Mouse (Mus musculus) C2C12 (cell line): ENCODE data around the gene Nav2. TPM values are rescaled to one million over a fixed set of nuclear protein-coding genes. Genes with fewer than 3 reads are reported as not detected.

ENCODE experiments used
- H3K27me3 ChIP-seq: one replicate; pipeline ENCODE4 v1.6.1; 2011; ENCODE audit not compliant: control insufficient read depth, insufficient read depth, insufficient read length
- H3K36me3 ChIP-seq: one replicate; pipeline ENCODE4 v1.6.1; 2011; ENCODE audit not compliant: control insufficient read depth, insufficient read depth
- H3K4me3 ChIP-seq: one replicate; pipeline ENCODE4 v1.5.1; 2011; ENCODE audit warnings: mild to moderate bottlenecking, control low read depth; ENCODE audit not compliant: poor library complexity, insufficient read depth, severe bottlenecking
- H3K79me2 ChIP-seq: one replicate; pipeline ENCODE4 v1.6.1; 2011; ENCODE audit not compliant: control insufficient read depth, insufficient read depth
- H3K79me3 ChIP-seq: one replicate; pipeline ENCODE4 v1.6.1; 2011; ENCODE audit warnings: low read depth, control low read depth
- H3ac ChIP-seq: one replicate; pipeline ENCODE3; 2011; ENCODE audit warnings: low read depth; ENCODE audit not compliant: control insufficient read depth, insufficient read length
- CEBPB ChIP-seq: IDR thresholded peaks from one replicate; pipeline ENCODE4 v1.6.1; 2011; ENCODE audit warnings: low read depth, mild to moderate bottlenecking, control low read depth, moderate library complexity
- CTCF ChIP-seq: IDR thresholded peaks from one replicate; pipeline ENCODE4 v1.5.1; 2011; ENCODE audit not compliant: control insufficient read depth, insufficient read depth, insufficient read length
- FOSL1 ChIP-seq: IDR thresholded peaks from one replicate; pipeline ENCODE4 v1.8.0; 2011; ENCODE audit warnings: mild to moderate bottlenecking, low read length; ENCODE audit not compliant: poor library complexity, insufficient read depth, severe bottlenecking
- MAX ChIP-seq: IDR thresholded peaks from one replicate; pipeline ENCODE4 v1.6.1; 2011; ENCODE audit warnings: mild to moderate bottlenecking, control low read depth
- MYOD1 ChIP-seq: IDR thresholded peaks from one replicate; pipeline ENCODE4 v1.6.1; 2011; ENCODE audit warnings: low read depth; ENCODE audit not compliant: control insufficient read depth, insufficient read length
- MYOG ChIP-seq: IDR thresholded peaks from one replicate; pipeline ENCODE4 v1.6.1; 2011; ENCODE audit not compliant: control insufficient read depth, insufficient read length; ENCODE audit errors: extremely low read depth
- USF1 ChIP-seq: IDR thresholded peaks from one replicate; pipeline ENCODE4 v1.6.1; 2011; ENCODE audit warnings: low read depth, mild to moderate bottlenecking, control low read depth, moderate library complexity
- polyA plus RNA-seq: library from polyadenylated mRNA; unstranded; fragments of >200 nt; fragmentation: generic; extraction: Trizol; gene quantifications from one replicate; pipeline ENCODE4 v1.2.1, GENCODE M21; 2012; ENCODE audit warnings: missing spikeins

Gene Nav2
- polyA plus RNA-seq, 1 experiment: 4.7 TPM

- no peak for TF ChIP-seq FOSL1
- TF ChIP-seq USF1: no peak
- no peak for TF ChIP-seq MYOG
- no peak for TF ChIP-seq CTCF
- no peak for TF ChIP-seq CEBPB
- no peak for TF ChIP-seq MAX
- no peak for TF ChIP-seq MYOD1
- H3K4me3 ChIP-seq: no peak overlapping the region
- H3ac ChIP-seq: no peak overlapping the region
- H3K79me2 ChIP-seq: peaks cover 21% of the 10 kb centered on the region
- H3K36me3 ChIP-seq: no peaks in the 10 kb centered on the region
- no peaks in the 10 kb centered on the region for H3K27me3 ChIP-seq
- peaks cover 5% of the 10 kb centered on the region for H3K79me3 ChIP-seq
Measured at GRCm38 (mm10) chr7:49337710-49338109, 429.2 kb downstream of the Nav2 start.

GRCm38 (mm10) chr7:49339953-49340352 lies 431.4 kb downstream of the Nav2 start:
- Histone ChIP-seq H3K27me3 (no peaks in the 10 kb centered on the region), H3K79me3 (peaks cover 5% of the 10 kb centered on the region), H3K36me3 (no peaks in the 10 kb centered on the region), H3K79me2 (peaks cover 26% of the 10 kb centered on the region), H3K4me3 (no peak overlapping the region), H3ac (no peak overlapping the region)
- TF ChIP-seq FOSL1: no peak
- TF ChIP-seq USF1: no peak
- no peak for TF ChIP-seq CEBPB
- TF ChIP-seq MYOG: no peak
- no peak for TF ChIP-seq MYOD1
- TF ChIP-seq MAX: no peak
- no peak for TF ChIP-seq CTCF

- Histone ChIP-seq H3K79me2 (peaks cover 26% of the 10 kb centered on the region), H3K27me3 (no peaks in the 10 kb centered on the region), H3K4me3 (no peak overlapping the region), H3K36me3 (no peaks in the 10 kb centered on the region), H3K79me3 (peaks cover under 1% of the 10 kb centered on the region), H3ac (no peak overlapping the region)
- TF ChIP-seq MYOG (no peak), CEBPB (no peak), MYOD1 (no peak), MAX (no peak), CTCF (no peak), USF1 (no peak), FOSL1 (no peak)
Measured at GRCm38 (mm10) chr7:49341151-49341918, 432.8 kb downstream of the Nav2 start.

- TF ChIP-seq CTCF: no peak
- TF ChIP-seq MYOG: no peak
- TF ChIP-seq USF1: no peak
- TF ChIP-seq MAX: no peak
- TF ChIP-seq CEBPB: no peak
- TF ChIP-seq MYOD1: no peak
- no peaks in the 10 kb centered on the region for H3K79me3 ChIP-seq
Measured at GRCm38 (mm10) chr7:49341919-49342529, 433.5 kb downstream of the Nav2 start.

GRCm38 (mm10) chr7:49342556-49343080 lies 434.1 kb downstream of the Nav2 start:
- no peak overlapping the region for H3K4me3 ChIP-seq
- no peaks in the 10 kb centered on the region for H3K79me3 ChIP-seq
- H3ac ChIP-seq: no peak overlapping the region
- H3K36me3 ChIP-seq: no peaks in the 10 kb centered on the region
- TF ChIP-seq CTCF (no peak), MAX (no peak), MYOD1 (no peak), MYOG (no peak), FOSL1 (no peak), CEBPB (no peak), USF1 (no peak)
- H3K27me3 ChIP-seq: no peaks in the 10 kb centered on the region
- H3K79me2 ChIP-seq: peaks cover 20% of the 10 kb centered on the region

More at GRCm38 (mm10) chr7:49341919-49342529, 433.5 kb downstream of the Nav2 start:
- H3K79me2 ChIP-seq: peaks cover 20% of the 10 kb centered on the region
- no peaks in the 10 kb centered on the region for H3K36me3 ChIP-seq
- no peak overlapping the region for H3ac ChIP-seq
- H3K27me3 ChIP-seq: no peaks in the 10 kb centered on the region
- no peak overlapping the region for H3K4me3 ChIP-seq
